Mouse (Mus musculus): ENCODE measurements at regions not wholly inside any gene's neighbourhood (a gene's known extent, or its start where the extent isn't known, plus 50 kb on each side); places are given as distances from the start of the nearest gene placed in this dataset.

DNA sequence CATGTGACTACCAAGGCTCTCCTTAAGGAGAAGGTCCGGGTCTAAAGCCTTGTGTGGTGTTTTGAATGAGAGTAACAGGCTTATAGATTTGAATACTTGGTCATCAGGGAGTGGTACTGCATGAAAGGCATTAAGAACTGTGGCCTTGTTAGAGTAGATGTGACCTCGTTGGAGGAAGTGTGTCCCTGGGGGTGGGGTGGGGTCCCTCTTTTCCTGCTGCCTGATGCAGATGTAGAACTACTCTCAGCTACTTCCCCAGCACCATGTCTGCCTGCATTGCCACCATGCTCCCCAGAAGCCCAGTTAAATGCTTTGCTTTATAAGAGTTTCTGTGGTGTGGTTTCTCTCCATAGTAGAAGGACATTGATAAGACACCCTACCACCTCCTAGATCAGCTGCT, 367.9 kb downstream of the Cbln4 start:
- DNase-seq (ENCODE audit: extremely low read depth) = no peak
- Histone ChIP-seq H3K79me2 (replicated peaks; ENCODE audit: control insufficient read depth, extremely low read depth, insufficient read depth, poor library complexity, severe bottlenecking) (no peaks in the 10 kb centered on the region), H3K27ac (ENCODE audit: insufficient read depth, low read depth) (no peak overlapping the region), H3K4me3 (replicated peaks in 1 of 3; ENCODE audit: low read depth in 2 of 3, low read length in 2 of 3, poor library complexity in 1 of 3) (no peak overlapping the region), H3K9me3 (replicated peaks; ENCODE audit: low read length) (peaks cover 69% of the 10 kb centered on the region), H3K27me3 (replicated peaks) (no peaks in the 10 kb centered on the region), H3K4me1 (ENCODE audit: control insufficient read depth in 1 of 2, insufficient read depth in 2 of 2) (no peaks in the 10 kb centered on the region), H3K4me2 (ENCODE audit: insufficient read depth, low read depth, poor library complexity, severe bottlenecking) (no peak overlapping the region), H3K36me3 (replicated peaks in 1 of 2; ENCODE audit: control insufficient read depth in 1 of 2, insufficient read depth in 1 of 2, low read length in 1 of 2) (no peaks in the 10 kb centered on the region), H3K9ac (ENCODE audit: insufficient read depth, low read depth) (no peak overlapping the region)
- in situ Hi-C loops (cut with MboI; ENCODE audit: low pct_ligation_motif_present, low pct_unique_long_range_greater_than_20kb, low sequenced_read_pairs) (no loop called here), dilution Hi-C loops (cut with MboI; ENCODE audit: extremely low pct_ligation_motif_present, extremely low pct_unique_long_range_greater_than_20kb, low sequenced_read_pairs) (no loop called here)
- TF ChIP-seq MAZ (IDR thresholded peaks at IDR 0.05; ENCODE audit: low read depth, low read length) (no peak), TBP (conservative IDR thresholded peaks at IDR 0.05; ENCODE audit: low read depth, low read length) (no peak), POLR2A (IDR thresholded peaks at IDR 0.05; ENCODE audit: low read depth, low read length) (no peak), POLR2AphosphoS2 (IDR thresholded peaks at IDR 0.05; ENCODE audit: low read depth, low read length) (no peak), SMC3 (IDR thresholded peaks at IDR 0.05; ENCODE audit: low read depth, low read length) (no peak), EP300 (IDR thresholded peaks at IDR 0.05; ENCODE audit: low read length) (no peak), PAX5 (IDR thresholded peaks at IDR 0.05; ENCODE audit: low read length) (no peak), HCFC1 (IDR thresholded peaks at IDR 0.05; ENCODE audit: low read depth, low read length) (no peak), ETS1 (conservative IDR thresholded peaks at IDR 0.05; ENCODE audit: low read depth, low read length) (no peak), MXI1 (IDR thresholded peaks at IDR 0.05; ENCODE audit: low read depth, low read length) (no peak), USF2 (conservative IDR thresholded peaks at IDR 0.05; ENCODE audit: low read depth, low read length) (no peak), BHLHE40 (IDR thresholded peaks at IDR 0.05; ENCODE audit: low read depth, low read length) (no peak), RAD21 (IDR thresholded peaks at IDR 0.05; ENCODE audit: low read depth, low read length) (no peak), TCF12 (IDR thresholded peaks at IDR 0.05; ENCODE audit: low read depth, low read length) (no peak), ZMIZ1 (IDR thresholded peaks at IDR 0.05; ENCODE audit: low read depth, low read length) (no peak), CHD2 (IDR thresholded peaks at IDR 0.05; ENCODE audit: low read length) (no peak), ELF1 (IDR thresholded peaks at IDR 0.05; ENCODE audit: low read depth, low read length) (no peak), ZKSCAN1 (IDR thresholded peaks at IDR 0.05; ENCODE audit: borderline replicate concordance, low read depth, low read length) (no peak), MAX (IDR thresholded peaks at IDR 0.05; ENCODE audit: low read length) (no peak), CTCF (conservative IDR thresholded peaks at IDR 0.05 in 1 of 2, IDR thresholded peaks at IDR 0.05 in 1 of 2; ENCODE audit: low read depth in 2 of 2, low read length in 2 of 2) (no peak)

DNA sequence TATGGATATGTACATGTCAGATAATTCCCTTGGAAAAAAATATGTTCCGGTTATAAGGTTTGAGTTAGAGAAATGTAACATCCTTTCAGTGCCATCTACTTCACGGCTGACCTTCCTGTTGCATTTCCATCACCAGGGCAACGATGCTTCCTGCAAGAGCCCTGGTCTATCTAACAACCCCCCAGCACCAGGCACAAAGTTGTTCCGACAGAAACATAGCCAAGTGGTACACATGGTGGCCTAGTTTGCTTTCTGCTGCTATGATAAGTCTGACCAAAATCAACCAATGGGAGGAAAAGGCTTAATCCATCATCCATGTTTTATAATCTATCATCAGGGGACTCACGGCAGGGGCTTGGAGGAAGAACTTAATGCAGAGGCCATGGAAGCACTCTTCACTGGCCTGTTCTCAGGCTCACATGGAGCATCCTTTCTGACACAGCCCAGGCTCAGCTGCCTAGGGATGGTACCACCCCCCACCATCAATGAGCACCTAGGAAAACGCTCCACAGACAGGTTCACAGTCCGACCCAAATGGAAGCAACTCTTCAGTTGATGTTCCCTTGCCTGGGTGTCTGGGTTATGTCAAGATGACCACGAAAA, 372.2 kb downstream of the Cbln4 start:
- in situ Hi-C loops (cut with MboI; ENCODE audit: low pct_ligation_motif_present, low pct_unique_long_range_greater_than_20kb, low sequenced_read_pairs) (no loop called here), dilution Hi-C loops (cut with MboI; ENCODE audit: extremely low pct_ligation_motif_present, extremely low pct_unique_long_range_greater_than_20kb, low sequenced_read_pairs) (no loop called here)
- no peaks in the 10 kb centered on the region for H3K27me3 ChIP-seq (replicated peaks)
- no peaks in the 10 kb centered on the region for H3K4me1 ChIP-seq (ENCODE audit: control insufficient read depth in 1 of 2, insufficient read depth in 2 of 2)
- no peak overlapping the region for H3K9ac ChIP-seq (ENCODE audit: insufficient read depth, low read depth)
- H3K9me3 ChIP-seq (replicated peaks; ENCODE audit: low read length) = peaks cover 73% of the 10 kb centered on the region
- H3K27ac ChIP-seq (ENCODE audit: insufficient read depth, low read depth) = no peak overlapping the region
- H3K79me2 ChIP-seq (replicated peaks; ENCODE audit: control insufficient read depth, extremely low read depth, insufficient read depth, poor library complexity, severe bottlenecking) = no peaks in the 10 kb centered on the region
- DNase-seq (ENCODE audit: extremely low read depth) = no peak
- TF ChIP-seq RCOR1 (conservative IDR thresholded peaks at IDR 0.05; ENCODE audit: low read depth, low read length) = no peak
- no peak for TF ChIP-seq MEF2A (IDR thresholded peaks at IDR 0.05; ENCODE audit: borderline replicate concordance, low read depth, low read length)
- TF ChIP-seq HCFC1 (IDR thresholded peaks at IDR 0.05; ENCODE audit: low read depth, low read length) = no peak
- no peaks in the 10 kb centered on the region for H3K36me3 ChIP-seq (replicated peaks in 1 of 2; ENCODE audit: control insufficient read depth in 1 of 2, insufficient read depth in 1 of 2, low read length in 1 of 2)
- H3K4me3 ChIP-seq (replicated peaks in 1 of 3; ENCODE audit: low read depth in 2 of 3, low read length in 2 of 3, poor library complexity in 1 of 3) = no peak overlapping the region
- H3K4me2 ChIP-seq (ENCODE audit: insufficient read depth, low read depth, poor library complexity, severe bottlenecking) = no peak overlapping the region

Measured in CH12.LX (cell line).